Mouse (Mus musculus): Measurements from ENCODE around the gene Bbs10. TPM values are rescaled to one million over a fixed set of nuclear protein-coding genes. Genes with fewer than 3 reads are reported as not detected.

The Bbs10 gene
- total and polyA plus RNA-seq, 3 experiments: 0.15 to 0.42 TPM; not detected in 1

DNA sequence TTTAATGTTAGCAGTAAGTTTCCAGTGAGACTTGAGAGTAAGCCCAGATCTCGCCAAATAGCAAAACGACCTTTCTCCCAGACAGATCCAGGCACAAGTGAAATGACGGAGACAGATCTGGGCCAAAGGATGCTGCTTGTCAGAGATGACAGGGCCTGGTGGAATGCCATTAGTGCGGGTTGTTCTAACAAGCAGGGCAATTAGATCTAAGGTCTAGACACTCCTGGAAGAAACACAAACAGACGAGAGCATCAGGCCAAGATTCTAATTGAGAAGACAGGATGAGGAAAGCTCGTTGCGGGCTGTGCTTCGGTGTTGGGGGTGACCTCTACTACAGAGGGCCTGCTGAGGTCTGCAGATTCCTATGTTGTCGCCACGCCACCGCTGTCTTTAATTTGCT lies 40.8 kb downstream of the Bbs10 start:
- Histone ChIP-seq H3K36me3 (ENCODE audit: control insufficient read depth in 1 of 2, insufficient read depth in 2 of 2, low read length in 2 of 2) (no peaks in the 10 kb centered on the region), H3K9me3 (replicated peaks; ENCODE audit: insufficient read depth, low read length) (no peaks in the 10 kb centered on the region), H3K27me3 (ENCODE audit: control insufficient read depth in 1 of 2, insufficient read depth in 2 of 2, low read length in 2 of 2) (peaks cover 0 to 4% of the 10 kb centered on the region in 2 experiments; a peak in 1 of 4 replicates), H3K9ac (ENCODE audit: control insufficient read depth, low read depth, low read length, poor library complexity, severe bottlenecking) (no peak overlapping the region), H3K4me1 (ENCODE audit: control insufficient read depth in 1 of 2, insufficient read depth in 2 of 2, low read length in 2 of 2) (no peaks in the 10 kb centered on the region), H3K27ac (ENCODE audit: control insufficient read depth, low read depth, low read length) (no peak overlapping the region), H3K79me2 (ENCODE audit: control insufficient read depth, insufficient read depth, low read length, poor library complexity) (no peaks in the 10 kb centered on the region), H3K4me3 (ENCODE audit: control insufficient read depth in 1 of 2, insufficient read depth in 1 of 2, low read depth in 2 of 2, low read length in 2 of 2) (no peak overlapping the region)
- no peak for DNase-seq (ENCODE audit: low read depth, low spot score)
- TF ChIP-seq CTCF (IDR thresholded peaks at IDR 0.05 in 2 of 3, conservative IDR thresholded peaks at IDR 0.05 in 1 of 3; ENCODE audit: control insufficient read depth in 1 of 3, insufficient read depth in 1 of 3, low read depth in 2 of 3, low read length in 3 of 3, poor library complexity in 1 of 3, severe bottlenecking in 1 of 3) (no peak), RAD21 (IDR thresholded peaks at IDR 0.05; ENCODE audit: low read depth, low read length) (no peak), NELFE (IDR thresholded peaks at IDR 0.05; ENCODE audit: low read depth, low read length) (no peak), POLR2AphosphoS5 (IDR thresholded peaks at IDR 0.05; ENCODE audit: borderline replicate concordance, low read depth, low read length) (no peak), SMC3 (IDR thresholded peaks at IDR 0.05; ENCODE audit: low read depth, low read length) (no peak), ZNF384 (IDR thresholded peaks at IDR 0.05; ENCODE audit: low read depth, low read length) (no peak), KAT2A (conservative IDR thresholded peaks at IDR 0.05; ENCODE audit: low read depth, low read length) (no peak), E2F4 (IDR thresholded peaks at IDR 0.05; ENCODE audit: borderline replicate concordance, low read depth, low read length) (no peak), ZMIZ1 (IDR thresholded peaks at IDR 0.05; ENCODE audit: low read depth, low read length) (no peak), ELF1 (IDR thresholded peaks at IDR 0.05; ENCODE audit: low read depth, low read length) (no peak), JUND (IDR thresholded peaks at IDR 0.05; ENCODE audit: low read depth, low read length) (no peak), POLR2AphosphoS2 (IDR thresholded peaks at IDR 0.05; ENCODE audit: low read length) (no peak), MXI1 (IDR thresholded peaks at IDR 0.05; ENCODE audit: low read depth, low read length) (no peak), TAL1 (IDR thresholded peaks at IDR 0.05; ENCODE audit: low read length) (no peak), USF1 (IDR thresholded peaks at IDR 0.05; ENCODE audit: low read depth, low read length) (no peak), GATA1 (IDR thresholded peaks at IDR 0.05; ENCODE audit: low read depth, low read length) (no peak)

DNA sequence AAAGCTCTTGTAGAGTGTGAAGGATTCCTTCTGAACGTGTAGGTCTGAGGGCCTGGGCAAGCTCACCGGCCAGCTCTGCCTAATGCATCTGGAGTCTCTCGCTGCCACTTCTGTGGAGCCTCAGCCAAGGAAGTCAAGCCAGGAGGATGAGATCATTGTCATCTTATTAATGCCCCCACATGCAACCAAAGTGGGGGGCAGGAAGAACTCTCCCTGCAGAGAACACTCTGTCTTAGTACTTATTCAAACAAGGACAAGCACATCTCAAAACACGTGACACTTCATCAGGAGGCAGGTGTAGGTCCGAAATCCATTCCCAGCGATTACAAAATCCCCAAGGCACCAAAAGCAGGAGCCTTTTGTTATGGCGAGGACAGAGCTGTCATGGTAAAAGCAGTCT lies 43.3 kb downstream of the Bbs10 start:
- Histone ChIP-seq H3K79me2 (ENCODE audit: control insufficient read depth, insufficient read depth, low read length, poor library complexity) (no peaks in the 10 kb centered on the region), H3K27me3 (ENCODE audit: control insufficient read depth in 1 of 2, insufficient read depth in 2 of 2, low read length in 2 of 2) (peaks cover 0 to 4% of the 10 kb centered on the region in 2 experiments; a peak in 1 of 4 replicates), H3K4me3 (ENCODE audit: control insufficient read depth in 1 of 2, insufficient read depth in 1 of 2, low read depth in 2 of 2, low read length in 2 of 2) (no peak overlapping the region), H3K9me3 (replicated peaks; ENCODE audit: insufficient read depth, low read length) (no peaks in the 10 kb centered on the region), H3K9ac (ENCODE audit: control insufficient read depth, low read depth, low read length, poor library complexity, severe bottlenecking) (no peak overlapping the region), H3K27ac (ENCODE audit: control insufficient read depth, low read depth, low read length) (no peak overlapping the region), H3K36me3 (ENCODE audit: control insufficient read depth in 1 of 2, insufficient read depth in 2 of 2, low read length in 2 of 2) (no peaks in the 10 kb centered on the region), H3K4me1 (ENCODE audit: control insufficient read depth in 1 of 2, insufficient read depth in 2 of 2, low read length in 2 of 2) (peaks cover 0 to 4% of the 10 kb centered on the region in 2 experiments; a peak in 1 of 4 replicates)
- TF ChIP-seq BHLHE40 (IDR thresholded peaks at IDR 0.05; ENCODE audit: borderline replicate concordance, low read depth, low read length): no peak
- no peak for TF ChIP-seq GATA1 (IDR thresholded peaks at IDR 0.05; ENCODE audit: low read depth, low read length)
- no peak for TF ChIP-seq NELFE (IDR thresholded peaks at IDR 0.05; ENCODE audit: low read depth, low read length)
- no peak for TF ChIP-seq POLR2AphosphoS5 (IDR thresholded peaks at IDR 0.05; ENCODE audit: borderline replicate concordance, low read depth, low read length)
- TF ChIP-seq CHD2 (IDR thresholded peaks at IDR 0.05; ENCODE audit: low read length): no peak
- no peak for TF ChIP-seq UBTF (IDR thresholded peaks at IDR 0.05; ENCODE audit: borderline replicate concordance, insufficient read depth, low read depth, low read length)
- no peak for TF ChIP-seq SIN3A (IDR thresholded peaks at IDR 0.05; ENCODE audit: low read length)
- TF ChIP-seq MAX (IDR thresholded peaks at IDR 0.05; ENCODE audit: low read length): no peak
- no peak for TF ChIP-seq ZC3H11A (IDR thresholded peaks at IDR 0.05; ENCODE audit: low read depth, low read length)
- TF ChIP-seq ZKSCAN1 (IDR thresholded peaks at IDR 0.05; ENCODE audit: low read depth, low read length): no peak
- no peak for TF ChIP-seq ETS1 (IDR thresholded peaks at IDR 0.05; ENCODE audit: low read depth, low read length)
- no peak for TF ChIP-seq TAL1 (IDR thresholded peaks at IDR 0.05; ENCODE audit: low read length)
- TF ChIP-seq ZNF384 (IDR thresholded peaks at IDR 0.05; ENCODE audit: low read depth, low read length): no peak
- TF ChIP-seq ELF1 (IDR thresholded peaks at IDR 0.05; ENCODE audit: low read depth, low read length): no peak
- DNase-seq (ENCODE audit: low read depth, low spot score): no peak
